Mouse (Mus musculus): ENCODE measurements at regions not wholly inside any gene's neighbourhood (a gene's known extent, or its start where the extent isn't known, plus 50 kb on each side); places are given as distances from the start of the nearest gene placed in this dataset.

DNA sequence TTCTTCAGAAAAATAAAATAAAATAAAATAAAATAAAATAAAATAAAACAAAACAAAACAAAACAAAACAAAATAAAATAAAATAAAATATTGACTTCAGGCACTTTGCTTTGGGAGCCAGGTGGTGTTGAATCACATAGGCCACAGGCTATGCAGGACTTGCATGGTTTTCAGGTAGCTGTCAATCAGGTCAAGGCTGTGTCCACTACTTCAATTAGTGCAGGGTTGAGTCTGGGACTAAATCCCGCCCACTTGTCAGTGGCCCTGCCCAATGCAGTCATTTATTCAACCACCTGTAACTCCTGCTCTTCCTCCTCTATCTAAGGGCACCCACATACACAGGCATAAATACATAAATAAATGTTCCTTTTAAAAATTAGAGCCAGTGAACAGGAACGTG, 497.3 kb upstream of the Gm5415 start:
- no peak for DNase-seq (ENCODE audit: extremely low spot score, low spot score)

DNA sequence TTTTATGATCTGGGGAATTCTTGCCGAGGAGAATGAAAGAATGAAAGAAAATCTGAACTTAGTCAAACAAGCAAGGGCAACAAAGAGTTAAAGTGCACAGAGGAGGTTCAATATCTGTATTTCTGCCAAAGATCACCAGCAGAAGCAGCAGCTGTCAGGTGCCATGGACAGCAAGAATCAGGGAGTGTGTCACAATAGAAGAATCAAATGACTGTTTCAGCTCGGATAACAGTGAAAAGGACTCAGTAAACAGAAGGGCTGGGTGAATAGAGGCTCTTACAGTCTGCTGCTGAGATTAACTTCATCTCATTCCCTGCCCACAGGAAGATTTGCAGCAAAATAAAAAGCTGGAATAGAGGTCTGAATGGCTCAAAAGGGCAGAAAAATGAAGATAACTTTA, 495.3 kb upstream of the Gm5415 start:
- DNase-seq (ENCODE audit: extremely low spot score, low spot score), result no peak

DNA sequence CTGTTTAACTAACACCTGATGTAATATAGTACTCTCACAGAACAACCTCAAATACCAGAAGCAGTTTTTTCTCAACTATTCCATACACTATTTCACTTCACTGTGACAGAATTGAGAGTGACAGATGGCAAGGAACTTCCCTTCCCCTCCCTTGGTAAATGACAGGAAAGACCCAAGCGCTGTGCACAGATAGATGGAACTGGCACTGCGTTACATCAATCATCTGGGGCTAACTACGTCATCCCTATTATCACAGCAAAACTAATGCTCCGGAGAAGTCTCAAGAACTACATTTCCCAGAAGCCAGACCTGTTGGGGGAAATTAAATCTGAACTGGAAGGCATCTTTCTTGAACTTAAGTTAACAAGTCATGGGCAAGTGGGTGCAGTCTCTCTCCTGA, 493.6 kb upstream of the Gm5415 start:
- no peak for DNase-seq (ENCODE audit: extremely low spot score, low spot score)

- DNase-seq (ENCODE audit: extremely low spot score, low spot score), result no peak
Observed at GRCm38 (mm10) chr1:33031991-33032390, 484.9 kb upstream of the Gm5415 start.

- DNase-seq (ENCODE audit: extremely low spot score, low spot score), result no peak
Observed at GRCm38 (mm10) chr1:33026683-33027415, 479.8 kb upstream of the Gm5415 start.

DNA sequence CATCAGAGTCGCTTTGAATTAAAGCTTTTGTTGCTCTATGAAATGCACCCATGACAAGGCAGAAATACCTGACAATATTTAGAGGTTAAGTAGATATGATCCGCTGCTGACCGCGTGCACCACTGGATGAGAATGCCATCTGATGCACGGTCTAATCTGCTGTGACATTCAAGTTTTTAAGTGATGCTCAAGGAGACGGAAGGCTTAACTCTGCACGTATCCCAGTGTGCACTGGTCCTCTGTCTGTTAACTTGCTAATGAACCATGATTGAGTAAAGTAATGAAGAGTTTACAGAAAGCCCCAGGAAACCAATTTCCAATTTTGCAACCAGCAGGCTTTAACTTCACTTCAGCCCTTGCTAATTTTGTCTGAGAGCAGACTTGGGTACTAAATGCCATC, 478.3 kb upstream of the Gm5415 start:
- DNase-seq (ENCODE audit: extremely low spot score, low spot score), result no peak

DNA sequence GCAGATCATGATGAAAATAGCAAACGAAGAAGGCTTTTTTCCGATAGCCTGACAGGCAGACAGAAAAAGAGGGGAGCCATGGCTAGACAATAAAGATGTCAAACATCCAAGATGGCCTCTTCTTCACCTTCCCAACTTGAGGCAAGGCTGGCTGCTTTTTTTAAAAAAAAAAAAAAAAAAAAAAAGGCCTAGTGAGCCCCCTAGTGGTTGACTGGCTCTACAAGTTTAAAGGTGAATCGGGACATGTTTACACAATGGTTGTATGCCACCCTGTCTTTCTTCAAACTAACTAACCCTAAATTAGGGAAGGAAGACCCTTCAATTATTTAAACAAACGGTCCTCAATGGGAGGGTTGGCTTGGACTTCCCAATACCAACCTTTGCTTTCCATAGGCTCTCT, 475.8 kb upstream of the Gm5415 start:
- no peak for DNase-seq (ENCODE audit: extremely low spot score, low spot score)

DNA sequence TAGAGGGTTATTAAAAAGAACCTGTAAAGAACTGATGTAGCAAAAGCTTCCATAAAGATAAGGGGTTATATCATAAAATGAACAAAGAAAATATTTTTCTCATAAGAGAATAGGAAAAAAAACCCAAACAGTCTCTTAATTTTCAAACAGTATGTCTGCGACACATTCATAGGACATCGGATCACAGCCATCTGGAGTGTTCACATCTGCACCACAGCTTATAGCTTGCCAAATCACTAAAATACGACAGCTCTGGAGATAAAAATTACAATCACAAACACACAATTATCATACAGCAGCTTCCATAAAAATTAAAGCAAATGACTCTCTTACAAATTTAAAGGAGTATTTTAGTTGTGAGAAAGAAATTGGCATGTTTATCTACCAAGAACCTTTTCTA, 456.9 kb upstream of the Gm5415 start:
- no peak for DNase-seq (ENCODE audit: extremely low spot score, low spot score)

GRCm38 (mm10) chr1:32964957-32965356, 417.9 kb upstream of the Gm5415 start:
- no peak for DNase-seq (ENCODE audit: extremely low spot score, low spot score)

DNA sequence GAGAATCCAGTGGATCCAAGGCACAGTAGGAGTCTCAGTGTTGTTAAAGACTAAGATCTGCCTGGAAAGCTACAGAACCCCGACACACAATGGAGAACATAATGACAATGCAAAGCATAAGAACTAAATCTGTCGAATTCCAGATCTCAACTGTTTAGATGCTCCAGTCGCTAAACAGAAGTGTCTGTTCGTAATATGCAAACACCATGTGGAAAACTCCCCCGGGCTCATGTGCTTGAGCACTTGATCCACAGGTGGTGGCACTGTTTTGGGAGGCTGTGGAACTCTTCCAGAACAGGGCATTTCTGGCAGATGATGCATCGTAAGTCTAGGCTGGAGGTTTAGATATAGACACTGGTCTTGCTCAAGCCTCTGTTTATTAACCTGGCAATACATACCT, 412.2 kb upstream of the Gm5415 start:
- no peak for DNase-seq (ENCODE audit: extremely low spot score, low spot score)

- no peak for DNase-seq (ENCODE audit: extremely low spot score, low spot score)
Observed at GRCm38 (mm10) chr1:32946254-32946653, 399.2 kb upstream of the Gm5415 start.

GRCm38 (mm10) chr1:32930381-32930780, 383.3 kb upstream of the Gm5415 start:
- DNase-seq (ENCODE audit: extremely low spot score, low spot score), result peak; percentile 12

DNA sequence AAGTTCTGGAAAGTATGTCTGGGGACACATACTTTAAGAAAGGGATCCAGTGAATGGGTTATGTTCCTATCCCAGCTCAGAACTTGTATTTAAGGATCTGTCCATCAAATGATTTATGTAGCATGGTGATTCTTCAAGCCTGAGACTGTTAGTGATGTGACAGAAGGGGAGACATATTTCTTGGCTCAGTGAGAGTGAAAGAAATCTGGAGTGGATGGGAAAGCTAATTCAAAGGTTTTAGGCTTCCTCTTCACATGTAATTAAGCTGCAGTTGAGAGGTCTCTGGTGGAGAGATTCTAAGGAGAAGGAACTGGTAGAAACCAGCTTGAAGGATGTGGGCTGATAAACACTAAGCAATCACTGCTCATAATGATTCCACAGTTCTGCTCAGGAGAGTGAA, 355.3 kb upstream of the Gm5415 start:
- no peak for DNase-seq (ENCODE audit: extremely low spot score, low spot score)

- DNase-seq (ENCODE audit: extremely low spot score, low spot score), result no peak
Observed at GRCm38 (mm10) chr1:32887728-32888127, 340.6 kb upstream of the Gm5415 start.

GRCm38 (mm10) chr1:32872920-32873319, 325.8 kb upstream of the Gm5415 start:
- DNase-seq (ENCODE audit: extremely low spot score, low spot score), result no peak

- no peak for DNase-seq (ENCODE audit: extremely low spot score, low spot score)
Observed at GRCm38 (mm10) chr1:32866111-32866510, 319.0 kb upstream of the Gm5415 start.

DNA sequence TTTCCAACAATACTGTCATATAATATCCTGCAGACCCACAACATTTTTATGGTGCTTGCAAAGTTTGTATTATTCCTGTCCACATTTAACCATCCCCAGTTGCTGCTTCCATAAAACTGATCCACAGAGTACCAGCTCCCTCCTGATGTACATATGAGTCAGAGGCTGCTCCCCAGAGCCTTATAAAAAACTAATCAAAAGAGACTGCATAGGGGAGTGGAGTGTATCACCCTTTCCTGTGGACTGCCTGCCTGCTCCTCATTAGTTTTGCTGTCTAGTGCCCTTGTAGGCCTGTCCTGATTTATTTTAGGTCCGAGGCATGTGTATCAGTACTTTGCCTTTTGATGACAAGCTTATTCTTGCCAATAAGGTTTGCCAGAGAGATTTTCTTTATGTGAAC, 310.9 kb upstream of the Gm5415 start:
- DNase-seq (ENCODE audit: extremely low spot score, low spot score), result no peak

Measured in neural tube, embryonic 10.5 days (tissue).